Mouse (Mus musculus) monocyte, adult 5-6 weeks (primary cell): ENCODE results near the gene Olfr78. TPM values are rescaled to one million over a fixed set of nuclear protein-coding genes. Genes with fewer than 3 reads are reported as not detected.
A peak's percentile ranks its signal among the peaks of the same experiment; 100 is the strongest.

ENCODE experiments used
- ATAC-seq: fragments of 153-309, 156-312 bp; replicated peaks from 2 replicates; pipeline ENCODE4 v1.8.0; 2017; ENCODE audit warnings: mild to moderate bottlenecking; ENCODE audit not compliant: low TSS enrichment, insufficient number of reproducible peaks, severe bottlenecking, poor library complexity, low FRiP score
- total RNA-seq: library from RNA; stranded (forward); fragments of 200-1000, 200-491, 200-594 nt; gene quantifications from 3 replicates; pipeline ENCODE4 v1.2.3, GENCODE M21; 2017

Olfr78 gene
- not detected in 3 replicates for total RNA-seq

GRCm38 (mm10) chr7:102759266-102759665 is at the start of gene Olfr78, which contains the start of gene Olfr560:
Olfr78 (minus strand) TSS chr7:102759471.
Olfr560 (minus strand) TSS chr7:102759366.
- no peak for ATAC-seq

GRCm38 (mm10) chr7:102803180-102803579 is 43.9 kb upstream of the Olfr78 start, which contains the start of gene Olfr564:
Olfr564 (plus strand) TSS chr7:102803480.
- no peak for ATAC-seq

- ATAC-seq, result no peak
Measured at GRCm38 (mm10) chr7:102770921-102771320, 11.7 kb upstream of the Olfr78 start, which contains the start of gene Olfr561. Olfr561 (plus strand) TSS chr7:102771221.

- ATAC-seq, result no peak
Measured at GRCm38 (mm10) chr7:102752086-102752485, 7.2 kb downstream of the Olfr78 start.

GRCm38 (mm10) chr7:102737705-102738104 is 21.6 kb downstream of the Olfr78 start:
- no peak for ATAC-seq

GRCm38 (mm10) chr7:102733793-102734192 is 25.5 kb downstream of the Olfr78 start:
- ATAC-seq, result no peak

- ATAC-seq, result no peak
Measured at GRCm38 (mm10) chr7:102727391-102727790, 31.9 kb downstream of the Olfr78 start, which contains the start of gene Olfr559. Olfr559 (minus strand) TSS chr7:102727491.

GRCm38 (mm10) chr7:102718970-102719369 is 40.3 kb downstream of the Olfr78 start, which contains the start of gene Olfr33:
Olfr33 (minus strand) TSS chr7:102719070.
- no peak for ATAC-seq

GRCm38 (mm10) chr7:102701915-102702314 is 57.4 kb downstream of the Olfr78 start, which contains the start of gene Olfr558:
Olfr558 (plus strand) TSS chr7:102702215.
- no peak for ATAC-seq

GRCm38 (mm10) chr7:102698461-102698860 is 60.8 kb downstream of the Olfr78 start:
- no peak for ATAC-seq

GRCm38 (mm10) chr7:102695358-102696125 is 63.7 kb downstream of the Olfr78 start, which contains the start of gene Olfr557:
Olfr557 (plus strand) TSS chr7:102695910.
- peak; percentile 50; the same call in 1 of the 2 replicates for ATAC-seq

Other genes with a start within 250 kb of the Olfr78 start
- not detected in 3 replicates for gene Olfr547, start 224.7 kb downstream of the Olfr78 start, total RNA-seq
- not detected in 3 replicates for gene Olfr548-ps1, start 218.6 kb downstream of the Olfr78 start, total RNA-seq
- gene Olfr549, start 209.6 kb downstream of the Olfr78 start, total RNA-seq, result not detected in 3 replicates
- 35.2 to 57.9 TPM (median 45.9 TPM) in 3 replicates for gene Trim21, start 194.0 kb downstream of the Olfr78 start, total RNA-seq
- not detected in 3 replicates for gene Olfr550, start 188.0 kb downstream of the Olfr78 start, total RNA-seq
- gene Olfr551, start 167.6 kb downstream of the Olfr78 start, total RNA-seq, result 0.76 TPM in 1 of 3 replicates, not detected in the others
- gene Olfr552, start 161.7 kb downstream of the Olfr78 start, total RNA-seq, result not detected in 3 replicates
- 0.43 TPM in 1 of 3 replicates, not detected in the others for gene Olfr553, start 141.3 kb downstream of the Olfr78 start, total RNA-seq
- not detected in 3 replicates for gene Olfr554, start 121.0 kb downstream of the Olfr78 start, total RNA-seq
- not detected in 3 replicates for gene Olfr555, start 100.6 kb downstream of the Olfr78 start, total RNA-seq
- gene Olfr556, start 94.6 kb downstream of the Olfr78 start, total RNA-seq, result not detected in 3 replicates
- gene Trim68, start 72.1 kb downstream of the Olfr78 start, total RNA-seq, result 4.6 to 15.2 TPM (median 9.5 TPM) in 3 replicates
- gene Olfr557, start 63.6 kb downstream of the Olfr78 start, total RNA-seq, result not detected in 3 replicates
- not detected in 3 replicates for gene Olfr558, start 57.3 kb downstream of the Olfr78 start, total RNA-seq
- not detected in 3 replicates for gene Olfr33, start 40.4 kb downstream of the Olfr78 start, total RNA-seq
- not detected in 3 replicates for gene Olfr559, start 32.0 kb downstream of the Olfr78 start, total RNA-seq
- gene Olfr560, start 105 bp downstream of the Olfr78 start, total RNA-seq, result not detected in 3 replicates
- not detected in 3 replicates for gene Olfr561, start 11.8 kb upstream of the Olfr78 start, total RNA-seq
- not detected in 3 replicates for gene Olfr564, start 44.0 kb upstream of the Olfr78 start, total RNA-seq
- not detected in 3 replicates for gene Olfr566, start 99.3 kb upstream of the Olfr78 start, total RNA-seq
- not detected in 3 replicates for gene Olfr568, start 117.7 kb upstream of the Olfr78 start, total RNA-seq
- gene Olfr569, start 131.4 kb upstream of the Olfr78 start, total RNA-seq, result not detected in 3 replicates
- not detected in 3 replicates for gene Olfr570, start 135.1 kb upstream of the Olfr78 start, total RNA-seq
- not detected in 3 replicates for gene Olfr571, start 158.1 kb upstream of the Olfr78 start, total RNA-seq
- gene Olfr572, start 164.9 kb upstream of the Olfr78 start, total RNA-seq, result not detected in 3 replicates
- not detected in 3 replicates for gene Olfr573-ps1, start 183.1 kb upstream of the Olfr78 start, total RNA-seq
- not detected in 3 replicates for gene Olfr574, start 189.0 kb upstream of the Olfr78 start, total RNA-seq
- gene Olfr575, start 199.3 kb upstream of the Olfr78 start, total RNA-seq, result not detected in 3 replicates
- not detected in 3 replicates for gene Olfr576, start 203.2 kb upstream of the Olfr78 start, total RNA-seq
- not detected in 3 replicates for gene Olfr577, start 216.5 kb upstream of the Olfr78 start, total RNA-seq
- gene Olfr578, start 229.9 kb upstream of the Olfr78 start, total RNA-seq, result not detected in 3 replicates